Mouse (Mus musculus): ENCODE measurements around the gene Wnt4.

Gene Wnt4

DNA sequence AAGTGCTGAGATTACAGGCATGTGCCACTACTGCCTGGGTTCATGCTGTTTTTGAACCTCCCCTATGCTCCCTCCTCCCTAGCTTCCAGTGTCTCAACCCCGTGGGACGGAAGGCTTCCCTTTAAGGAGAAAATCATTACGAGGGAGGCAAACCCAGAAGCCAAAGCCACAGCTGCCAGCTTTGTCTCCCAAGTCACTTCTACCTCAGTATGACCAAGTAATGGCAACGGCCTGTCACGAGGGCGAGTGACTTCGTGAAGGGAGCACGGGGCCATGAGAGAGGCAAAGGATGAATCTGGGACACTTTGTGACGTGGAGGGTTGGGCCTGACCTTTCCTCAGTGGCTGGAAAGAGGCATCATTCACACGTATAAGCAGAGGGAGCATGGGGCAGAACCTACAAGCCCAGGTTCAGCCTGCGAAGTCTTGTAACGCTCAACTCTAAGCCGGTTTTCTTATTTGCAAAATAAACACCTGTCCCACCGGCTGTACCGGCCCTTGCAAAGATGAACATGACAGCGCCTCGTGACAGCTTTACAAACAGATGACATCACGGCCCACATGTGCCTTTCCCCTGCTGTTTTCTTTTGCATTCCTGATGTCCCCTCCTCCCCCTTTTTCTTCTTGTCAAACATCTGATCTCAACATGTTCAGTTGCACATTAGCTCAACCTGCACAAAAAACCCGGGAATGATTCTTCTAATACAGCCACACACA is 29.9 kb downstream of the Wnt4 start:
- DNase-seq (ENCODE audit: low spot score) = no peak

- peak; percentile 35 for DNase-seq (ENCODE audit: low spot score)
Measured at GRCm38 (mm10) chr4:137308377-137308776, 31.1 kb downstream of the Wnt4 start.

DNA sequence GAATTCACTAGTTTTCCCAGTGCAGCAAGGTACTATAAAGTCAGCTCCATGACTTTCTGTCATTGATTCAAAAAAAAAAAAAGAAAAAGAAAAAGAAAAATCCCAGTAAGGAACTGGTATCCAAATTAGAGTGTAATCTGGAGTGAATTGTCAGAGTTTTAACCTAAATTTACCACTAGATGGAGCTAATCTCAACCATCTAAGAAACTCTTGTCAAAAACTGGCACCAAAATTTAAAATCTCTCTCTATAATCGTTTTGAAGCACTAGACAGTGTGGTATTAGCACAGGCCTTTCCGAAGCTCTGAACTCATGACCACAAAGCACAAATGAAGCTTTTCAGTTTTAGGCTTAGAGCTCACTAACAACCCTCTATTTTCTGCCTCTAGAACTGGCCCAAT is 36.2 kb downstream of the Wnt4 start:
- peak; percentile 22 for DNase-seq (ENCODE audit: low spot score)

DNA sequence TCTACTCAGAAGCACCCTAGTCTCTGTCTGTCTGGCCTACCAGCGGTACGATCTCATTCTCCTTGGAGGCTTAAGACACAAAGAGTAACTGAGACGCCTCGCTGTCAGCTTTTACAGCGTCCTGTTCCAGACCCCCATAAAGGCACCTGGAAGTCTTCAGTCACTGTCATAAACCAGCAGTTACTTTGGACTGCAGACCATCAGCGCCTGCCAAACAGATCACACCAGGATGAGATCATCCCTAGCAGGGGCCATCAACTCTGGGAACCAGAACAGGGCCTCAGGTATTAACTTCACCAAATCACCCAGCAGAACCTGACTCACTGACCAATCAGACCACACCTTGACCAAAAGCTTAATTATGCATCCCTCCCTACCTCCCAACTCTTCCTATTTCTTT is 37.3 kb downstream of the Wnt4 start:
- DNase-seq (ENCODE audit: low spot score) = no peak

DNA sequence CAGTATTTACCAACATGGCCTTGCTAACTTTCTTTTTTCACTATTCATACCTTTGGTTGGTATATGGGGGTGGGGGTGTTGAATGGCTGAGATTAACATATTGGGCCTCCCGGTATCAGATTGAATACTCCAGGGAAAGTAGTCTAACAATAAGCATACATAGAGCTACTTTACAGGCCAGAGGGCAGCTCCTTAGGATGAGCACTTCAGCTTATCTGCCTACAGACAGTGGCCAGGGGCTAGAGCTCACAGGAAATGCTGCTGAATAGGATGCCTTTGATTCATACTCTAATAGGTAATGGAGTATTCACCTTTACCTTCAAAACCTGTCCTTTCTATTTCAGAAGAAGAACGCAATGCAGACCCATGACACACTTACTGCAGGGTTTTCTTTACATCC is 37.8 kb downstream of the Wnt4 start:
- DNase-seq (ENCODE audit: low spot score) = no peak

DNA sequence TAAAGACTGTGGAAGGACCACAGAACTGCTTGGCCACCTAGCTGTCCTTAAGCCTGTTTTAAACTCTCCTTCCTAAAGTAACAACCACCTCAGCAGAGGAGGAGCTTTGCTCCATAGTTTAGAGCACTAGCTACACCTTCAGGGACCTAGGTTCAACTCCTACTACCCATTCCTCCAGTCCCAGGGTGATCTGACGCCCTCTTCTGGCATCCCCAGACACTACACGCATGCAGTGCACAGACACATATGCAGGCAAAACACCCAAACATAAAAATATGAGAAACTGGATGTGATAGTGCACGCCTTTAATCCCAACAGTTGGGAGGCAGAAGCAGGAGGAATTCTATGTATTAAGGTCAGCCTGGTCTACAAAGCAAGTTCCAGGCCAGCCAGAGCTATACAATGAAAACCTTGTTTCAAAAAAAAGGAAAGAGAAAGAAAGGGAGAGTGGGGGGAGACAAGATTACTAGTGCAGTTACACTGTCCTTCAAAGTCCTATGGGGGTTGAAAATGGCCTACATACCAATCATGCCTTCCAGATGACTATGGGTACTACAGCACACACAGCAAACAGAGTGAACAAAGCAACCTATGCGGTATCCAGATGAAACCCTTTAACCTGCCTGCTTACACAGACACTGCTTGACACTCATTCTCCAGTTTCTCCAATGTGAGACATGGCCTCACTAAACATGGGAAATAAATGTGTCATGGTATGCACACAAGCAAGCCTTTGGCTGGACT is 38.9 kb downstream of the Wnt4 start:
- no peak for DNase-seq (ENCODE audit: low spot score)

DNA sequence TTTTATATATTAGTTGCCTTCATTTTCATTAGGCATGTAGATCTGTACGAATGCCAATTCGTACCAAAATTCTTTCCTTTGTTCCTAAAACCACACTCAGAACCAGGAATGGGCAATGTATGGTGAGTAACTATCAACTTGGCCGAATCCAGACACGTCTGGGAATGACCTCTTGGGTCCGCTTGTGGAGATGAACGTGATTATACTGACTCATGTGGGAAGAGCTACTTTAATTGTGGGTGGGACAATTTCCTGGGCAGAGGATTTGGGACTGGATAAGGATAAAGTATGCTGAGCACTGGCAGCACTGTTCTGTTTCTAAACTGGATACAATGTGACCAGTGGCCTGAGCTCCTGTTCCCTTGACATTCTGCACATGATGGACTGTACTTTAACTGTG is 47.6 kb downstream of the Wnt4 start:
- no peak for DNase-seq (ENCODE audit: low spot score)

- no peak for DNase-seq (ENCODE audit: low spot score)
Measured at GRCm38 (mm10) chr4:137326494-137326893, 49.2 kb downstream of the Wnt4 start.

DNA sequence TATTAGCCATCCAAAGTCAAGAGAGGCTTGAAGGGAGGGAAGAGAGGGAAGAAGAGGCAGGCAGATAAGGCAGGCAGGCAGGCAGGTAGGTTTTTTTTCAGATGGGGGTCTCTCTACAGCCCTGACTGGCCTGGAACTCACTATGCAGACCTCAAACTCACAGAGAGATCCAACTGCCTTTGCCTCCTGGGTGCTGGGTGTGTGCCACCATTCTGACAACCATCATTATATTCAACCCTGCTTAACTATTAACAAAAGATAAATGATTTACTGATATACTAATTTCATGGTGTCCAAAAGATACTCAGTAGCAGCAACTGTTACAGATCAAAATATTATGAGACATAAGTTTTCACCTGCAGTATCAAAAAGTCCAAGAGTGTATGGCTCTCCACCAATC is 54.8 kb downstream of the Wnt4 start:
- no peak for DNase-seq (ENCODE audit: low spot score)

GRCm38 (mm10) chr4:137336468-137336867 is 59.2 kb downstream of the Wnt4 start:
- no peak for DNase-seq (ENCODE audit: low spot score)

DNA sequence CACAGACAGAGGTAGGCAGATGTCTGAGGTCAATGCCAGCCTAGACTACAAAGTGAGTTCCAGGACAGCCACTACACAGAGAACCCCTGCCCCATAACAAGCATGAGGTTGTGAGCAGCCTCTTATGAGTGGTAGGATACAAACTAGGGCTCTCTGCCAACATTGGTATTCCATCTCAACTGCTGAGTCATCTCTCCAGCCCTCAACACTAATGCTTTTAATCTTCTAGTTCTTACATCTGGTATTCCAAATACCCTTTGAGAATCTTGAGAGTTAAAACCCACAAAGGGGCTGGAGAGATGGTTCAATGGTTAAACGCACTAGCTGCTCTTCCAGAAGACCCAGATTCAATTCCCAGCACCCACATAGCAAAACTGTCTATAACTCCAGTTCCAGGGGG is 62.1 kb downstream of the Wnt4 start:
- no peak for DNase-seq (ENCODE audit: low spot score)

- DNase-seq (ENCODE audit: low spot score) = no peak
Measured at GRCm38 (mm10) chr4:137342816-137343215, 65.5 kb downstream of the Wnt4 start.

- DNase-seq (ENCODE audit: low spot score) = no peak
Measured at GRCm38 (mm10) chr4:137345112-137345511, 67.8 kb downstream of the Wnt4 start.

GRCm38 (mm10) chr4:137345790-137346189 is 68.5 kb downstream of the Wnt4 start:
- no peak for DNase-seq (ENCODE audit: low spot score)

All from c-Kit-positive CD71-positive TER-119-positive erythroid progenitor cells, embryonic 14.5 days (primary cell).